ENCODE assay signal across 26 mouse cellular contexts in the genomic region with DNA sequence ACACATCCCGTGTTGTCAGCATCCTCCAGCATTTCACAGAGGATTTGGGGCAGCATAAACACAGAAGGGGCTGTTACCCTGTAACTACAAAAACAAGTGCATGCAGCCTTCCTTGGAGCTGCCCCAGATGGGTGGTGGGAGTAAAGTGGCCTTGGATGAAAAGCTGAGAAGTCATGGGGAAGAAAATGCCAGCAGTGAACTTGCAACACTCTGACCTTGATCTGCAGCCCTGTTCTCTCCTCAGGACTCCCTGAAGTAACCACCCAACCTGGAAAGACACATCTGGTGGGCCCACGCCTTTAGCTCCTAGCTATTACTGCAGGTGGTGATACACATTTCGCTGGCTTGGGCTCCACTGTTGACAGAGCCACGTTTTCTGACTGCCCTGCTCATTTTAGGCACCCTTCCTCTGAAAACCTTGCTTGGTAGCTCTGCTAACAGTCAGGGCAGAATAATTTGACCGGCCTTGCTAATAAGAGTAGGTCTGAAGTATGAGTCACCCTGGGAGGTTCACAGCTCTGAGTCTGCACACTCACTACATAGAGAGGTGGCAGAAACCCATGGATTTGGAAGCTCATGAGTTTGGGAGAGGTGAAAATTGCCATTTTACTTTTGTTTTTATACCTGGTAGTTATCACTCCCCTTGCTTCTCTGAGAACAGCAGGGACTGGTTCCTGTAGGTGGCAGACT.
DNase-seq lines count a peak whose midpoint lies in the region; ATAC-seq and TF ChIP-seq lines count a peak whose summit lies in the region.
"Had no signal": no experiment of that assay in that cellular context is flagged by ENCODE, and none has a peak within 500 bp of the region (broad histone marks: within the 10 kb centered on the region; RNA-seq: fewer than 3 reads in every experiment).

No protein-coding gene starts in this region.

- TF ChIP-seq CTCF in gastrocnemius, adult 2 months (IDR thresholded peaks at IDR 0.05) = peak; percentile 48
- TF ChIP-seq CTCF in Patski (IDR thresholded peaks at IDR 0.05) = no peak

- no peaks in the 10 kb centered on the region for H3K27me3 ChIP-seq in Patski
- H3K27me3 ChIP-seq: heart, embryonic 15.5 days; kidney, embryonic 15.5 days; limb, embryonic 13.5 days; lung, embryonic 15.5 days; midbrain, embryonic 15.5 days had no signal

- POLR2A ChIA-PET in Patski (lab: Charles Lee) = no interaction called here

- no peak overlapping the region for H3K4me3 ChIP-seq in gastrocnemius, adult 2 months
- H3K4me3 ChIP-seq: erythroblast, embryonic 14.5 days; heart, embryonic 10.5 days; heart, embryonic 15.5 days; kidney, embryonic 15.5 days; limb, embryonic 13.5 days; lung, embryonic 15.5 days; midbrain, embryonic 10.5 days; midbrain, embryonic 15.5 days had no signal

- CTCF ChIA-PET in Patski (lab: Charles Lee) = no interaction called here

- DNase-seq in gastrocnemius, adult 2 months = no peak
- no peak for DNase-seq in gastrocnemius, postnatal 14 days
- peak; percentile 3 for DNase-seq in 416B (ENCODE audit: low read depth)
- no peak for DNase-seq in Patski (ENCODE audit: low read depth, low spot score)
- peak; percentile 66 for DNase-seq in brain, adult 2 months (ENCODE audit: low read depth, low spot score)
- DNase-seq in adipocyte (ENCODE audit: low spot score) = no peak
- no peak for DNase-seq in right cerebral cortex, postnatal 4 days
- DNase-seq: B cell, adult 2 months; cerebellum, adult 2 months; cerebellum, postnatal 14 days; gastrocnemius, postnatal 25 days; heart, adult 11 months; kidney, adult 18-20 months; kidney, postnatal 4 days; right cerebral cortex, postnatal 25 days; spleen, adult 18-20 months had no signal

- H3K27ac ChIP-seq in gastrocnemius, adult 2 months = 0 out of 2 replicates have a peak overlapping the region, but pooled peaks have one; percentile 2
- H3K27ac ChIP-seq: heart, embryonic 10.5 days; heart, embryonic 15.5 days; kidney, embryonic 15.5 days; limb, embryonic 13.5 days; lung, embryonic 15.5 days; midbrain, embryonic 10.5 days; midbrain, embryonic 15.5 days had no signal

- intact Hi-C loops in gastrocnemius, adult 2 months (cut with DNase I) = no loop called here
- intact Hi-C loops in gastrocnemius, postnatal 14 days (cut with DNase I; ENCODE audit: low total_unique reads) = loop anchor here (10.0 kb wide), 1 partner anchor 197 kb away; no protein-coding TSS in a partner anchor

- peak; percentile 45 for ATAC-seq in Patski
- ATAC-seq: forebrain, embryonic 16.5 days; hindbrain, embryonic 16.5 days; midbrain, embryonic 15.5 days had no signal

- in situ Hi-C loops in Patski (cut with MboI; ENCODE audit: low pct_unique_long_range_greater_than_20kb) = loop anchor here (10.0 to 25.0 kb wide), 3 partner anchors 157 to 565 kb away; no protein-coding TSS in a partner anchor

Comparison
In these comparisons a context has a peak if more than half of its experiments do, and no peak if none do; other contexts are left out.
1. DNase-seq: peak in 416B (single experiment) and brain, adult 2 months (single experiment); none in gastrocnemius, adult 2 months (single experiment), gastrocnemius, postnatal 14 days (single experiment), Patski (single experiment), adipocyte (single experiment) and right cerebral cortex, postnatal 4 days (single experiment).